Mouse (Mus musculus) forebrain, postnatal 0 days (tissue): ENCODE measurements around the gene Rnd2. TPM values are rescaled to one million over a fixed set of nuclear protein-coding genes. Genes with fewer than 3 reads are reported as not detected.

Experiments used
- ATAC-seq: fragments of 200-750 bp; cut with Nextera tagmentation; 2 replicates; pipeline ENCODE4 v1.8.0; 2017; ENCODE audit warnings: mild to moderate bottlenecking, moderate library complexity
- DNase-seq: peaks from one replicate; pipeline ENCODE4 v3.0.0-alpha.2; 2015
- H3K27ac ChIP-seq: fragments of 300-500 bp; sonication (generic); 2 replicates; pipeline ENCODE4 v1.5.1; 2014; ENCODE audit warnings: low read depth, mild to moderate bottlenecking, antibody characterized with exemption, low read length, moderate library complexity, mixed read lengths
- H3K27me3 ChIP-seq: fragments of 300-500 bp; sonication (generic); 2 replicates; pipeline ENCODE4 v1.6.1; 2014; ENCODE audit warnings: mild to moderate bottlenecking, low read length, mixed read lengths; ENCODE audit not compliant: insufficient read depth
- H3K36me3 ChIP-seq: fragments of 300-500 bp; sonication (generic); 2 replicates; pipeline ENCODE4 v1.6.1; 2014; ENCODE audit warnings: mild to moderate bottlenecking, moderate library complexity; ENCODE audit not compliant: insufficient read depth
- H3K4me1 ChIP-seq: fragments of 300-500 bp; sonication (generic); 2 replicates; pipeline ENCODE4 v1.6.1; 2014; ENCODE audit warnings: antibody characterized with exemption; ENCODE audit not compliant: insufficient read depth
- H3K4me2 ChIP-seq: fragments of 300-500 bp; sonication (generic); 2 replicates; pipeline ENCODE4 v1.6.1; 2014; ENCODE audit warnings: low read depth, mild to moderate bottlenecking, moderate library complexity
- H3K4me3 ChIP-seq: fragments of 300-500 bp; sonication (generic); 2 replicates; pipeline ENCODE4 v1.5.1; 2014; ENCODE audit warnings: low read depth, low read length, mixed read lengths
- H3K9ac ChIP-seq: fragments of 300-500 bp; sonication (generic); 2 replicates; pipeline ENCODE4 v1.6.1; 2014; ENCODE audit warnings: mild to moderate bottlenecking
- H3K9me3 ChIP-seq: fragments of 300-500 bp; sonication (generic); 2 replicates; pipeline ENCODE4 v1.6.1; 2016; ENCODE audit warnings: low read length
- CTCF ChIP-seq: sonication (generic); IDR thresholded peaks from 2 replicates; pipeline ENCODE4 v1.5.1; 2016; ENCODE audit warnings: antibody characterized with exemption, control low read depth, low read depth
- WGBS: fragments of 180-500 bp; shearing (Covaris S2); extraction: QIAGEN DNeasy Blood & Tissue Kit; methylation state at CpG from one replicate; pipeline ENCODE4 v1.1.7; 2014; 5-methylcytosine and 5-hydroxymethylcytosine counted together
- polyA plus RNA-seq: library from polyadenylated mRNA; unstranded; fragments of >200 nt; fragmentation: Nextera tagmentation; extraction: Ambion mirVana; gene quantifications from 2 replicates; pipeline ENCODE4 v1.2.1, GENCODE M21; 2015
- total RNA-seq: library from RNA; depleted of rRNA; stranded (reverse); fragments of >200 nt; gene quantifications from 2 replicates; pipeline ENCODE4 v1.2.3, GENCODE M21; 2014; rRNA removed

Rnd2 gene
- total RNA-seq, result 61.9 and 71.4 TPM in 2 replicates
- 88.1 and 96.6 TPM in 2 replicates for polyA plus RNA-seq

DNA sequence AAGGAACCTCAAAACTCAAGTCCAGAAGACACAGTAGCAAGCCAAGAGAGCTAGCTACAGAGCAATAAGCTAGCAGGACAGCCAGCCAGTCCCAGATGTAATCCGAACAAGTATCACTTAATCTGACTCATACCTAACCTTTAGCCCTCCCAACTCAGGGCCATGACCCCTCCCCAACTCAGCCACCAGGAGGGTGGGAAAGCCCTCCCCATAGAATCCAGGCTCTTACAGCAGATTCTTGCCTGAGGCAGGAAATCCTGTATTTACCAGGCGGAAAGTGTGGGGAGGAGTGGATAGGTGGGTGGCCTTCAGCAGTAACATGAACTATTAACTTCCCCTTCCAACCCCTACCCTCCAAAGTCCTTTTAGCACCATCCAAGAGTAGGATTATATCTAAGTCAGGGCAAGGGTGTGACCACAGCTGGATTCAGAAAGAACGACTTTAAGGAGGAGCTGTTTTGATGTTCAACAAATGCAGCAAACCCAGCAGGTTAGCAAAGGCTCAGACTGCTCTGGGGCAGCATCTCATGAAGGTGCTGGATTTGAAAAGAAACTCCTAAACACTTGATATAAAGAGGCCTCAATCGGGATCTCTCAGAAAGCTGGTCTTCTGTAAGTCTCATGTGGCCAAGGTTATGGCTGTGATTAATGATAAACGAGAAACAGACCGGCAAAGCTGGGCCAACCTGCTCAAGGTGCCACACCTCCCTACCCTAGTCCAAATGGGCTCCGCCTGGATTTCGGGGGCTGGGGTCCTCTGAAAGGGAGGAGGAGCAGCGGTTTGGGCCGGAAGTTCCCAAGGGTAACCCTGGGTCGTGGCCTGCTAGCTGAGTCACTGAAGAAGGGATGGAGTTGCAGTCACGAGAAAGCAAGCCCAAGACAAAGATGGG lies at the start of gene Rnd2:
Rnd2 (plus strand) TSS at position 789 of the 890 bp plus-strand sequence.
- no peaks in the 10 kb centered on the region for H3K9me3 ChIP-seq
- no peaks in the 10 kb centered on the region for H3K27me3 ChIP-seq
- H3K4me1 ChIP-seq, result peaks cover 14% of the 10 kb centered on the region
- peaks cover 30% of the 10 kb centered on the region for H3K36me3 ChIP-seq
- H3K27ac ChIP-seq, result peak within 1 kb of the TSS; percentile 78
- ATAC-seq (no peak), DNase-seq (no peak)
- no peak for TF ChIP-seq CTCF
- 17% methylated on average over 12 of the region's 12 CpGs for WGBS
- H3K4me3 ChIP-seq, result peak within 1 kb of the TSS; percentile 78
- H3K4me2 ChIP-seq, result peak within 1 kb of the TSS; percentile 85
- peak within 1 kb of the TSS; percentile 70 for H3K9ac ChIP-seq

DNA sequence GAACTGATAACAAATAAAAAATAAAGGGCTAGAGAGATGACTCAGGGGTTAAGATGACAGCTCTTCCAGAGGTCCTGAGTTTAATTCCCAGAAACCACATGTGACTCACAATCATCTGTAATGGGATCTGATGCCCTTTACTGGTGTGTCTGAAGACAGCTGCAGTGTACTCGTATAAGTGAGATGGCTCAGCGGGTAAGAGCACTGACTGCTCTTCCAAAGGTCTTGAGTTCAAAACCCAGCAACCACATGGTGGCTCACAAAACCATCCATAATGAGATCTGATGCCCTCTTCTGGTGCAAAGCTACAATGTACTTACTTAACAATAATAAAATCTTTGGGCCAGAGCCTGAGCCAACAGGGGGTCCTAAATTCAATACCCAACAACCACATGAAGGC lies 49.5 kb upstream of the Rnd2 start:
- no peak overlapping the region for H3K4me3 ChIP-seq
- DNase-seq, result no peak
- WGBS, result 89% methylated on average over 2 of the region's 2 CpGs
- TF ChIP-seq CTCF, result peak; percentile 34
- H3K4me2 ChIP-seq, result no peak overlapping the region
- peaks cover 29% of the 10 kb centered on the region for H3K36me3 ChIP-seq
- no peaks in the 10 kb centered on the region for H3K9me3 ChIP-seq
- no peaks in the 10 kb centered on the region for H3K27me3 ChIP-seq
- ATAC-seq, result no peak
- peaks cover 4% of the 10 kb centered on the region for H3K4me1 ChIP-seq
- no peak overlapping the region for H3K27ac ChIP-seq
- H3K9ac ChIP-seq, result no peak overlapping the region

DNA sequence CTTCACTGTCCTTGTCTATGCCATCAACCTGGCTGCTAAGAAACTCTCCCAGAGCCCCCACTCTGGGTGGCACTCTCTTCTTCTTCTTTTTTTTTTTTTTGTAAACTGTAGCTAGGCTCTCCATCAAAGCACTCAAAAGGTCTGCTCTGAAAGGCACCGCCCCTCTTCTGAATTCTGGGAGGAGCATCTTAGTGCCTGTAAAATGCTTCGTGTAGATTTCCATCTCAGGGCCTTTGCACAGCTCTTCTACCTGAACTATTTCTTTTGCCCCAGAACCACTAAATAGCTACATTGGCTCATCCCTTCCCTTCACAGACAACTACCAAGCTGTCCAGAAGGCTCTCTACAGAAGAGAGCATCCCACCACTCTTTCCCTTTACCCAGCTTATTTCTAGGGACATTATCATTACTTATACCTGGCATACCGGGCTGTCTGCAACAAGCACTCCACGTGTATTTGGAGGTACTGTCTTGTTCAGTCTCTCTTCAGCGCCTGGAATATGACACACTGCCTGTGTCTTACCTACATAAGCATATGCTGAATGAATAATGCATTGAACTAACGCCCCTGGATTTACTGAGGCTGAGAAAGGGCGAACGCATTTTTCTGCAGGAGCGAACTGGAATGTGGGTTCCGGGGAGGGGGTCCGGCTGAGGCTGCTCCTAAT lies 48.2 kb upstream of the Rnd2 start:
- Histone ChIP-seq H3K27me3 (no peaks in the 10 kb centered on the region), H3K9me3 (no peaks in the 10 kb centered on the region), H3K4me2 (peak overlapping the region; percentile 72), H3K36me3 (peaks cover 18% of the 10 kb centered on the region), H3K9ac (peak overlapping the region; percentile 73), H3K4me3 (peak overlapping the region; percentile 63), H3K4me1 (peaks cover 4% of the 10 kb centered on the region), H3K27ac (peak overlapping the region; percentile 81)
- 2% methylated on average over 11 of the region's 11 CpGs for WGBS
- TF ChIP-seq CTCF, result no peak
- DNase-seq (no peak), ATAC-seq (peak; percentile 57)

DNA sequence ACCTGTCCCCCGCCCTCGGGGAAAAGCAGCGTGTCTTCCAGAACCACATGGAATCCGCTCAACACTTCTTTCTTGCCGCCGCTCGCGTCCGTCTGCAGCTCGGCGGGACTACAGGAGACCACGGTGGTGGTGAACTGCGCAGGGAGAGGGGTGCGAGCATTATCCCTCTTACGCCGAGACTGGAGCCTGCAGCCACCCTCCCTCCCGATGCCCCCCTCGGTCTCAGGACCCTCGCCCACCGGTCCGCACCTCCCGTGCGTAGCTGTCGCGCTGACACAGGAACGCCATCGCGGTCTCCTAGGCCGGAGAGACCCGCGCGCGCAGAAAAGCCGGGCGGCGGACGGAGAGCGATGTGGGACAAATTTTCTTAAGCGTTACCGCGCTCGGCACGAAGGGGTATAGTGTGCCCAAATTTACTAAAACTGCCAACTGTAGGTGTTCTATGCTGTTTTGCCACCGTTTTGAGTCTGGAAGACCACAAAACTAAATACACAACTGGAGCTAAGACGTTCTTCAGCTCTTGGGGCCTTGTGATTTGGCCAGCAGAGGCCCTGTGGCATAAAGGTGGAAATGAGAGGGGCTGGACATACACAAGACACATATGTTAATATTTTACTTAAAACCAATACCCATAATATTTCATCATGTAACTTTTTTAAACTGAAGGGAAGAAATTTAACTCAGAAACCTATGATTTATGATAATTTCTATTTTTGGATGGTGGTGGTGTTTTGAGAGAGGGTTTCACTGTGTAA lies 47.5 kb upstream of the Rnd2 start, which contains the start of gene Aarsd1:
Aarsd1 (minus strand) TSS at position 515 of the 755 bp plus-strand sequence.
- Histone ChIP-seq H3K9ac (peak within 1 kb of the TSS; percentile 73), H3K36me3 (peaks cover 11% of the 10 kb centered on the region), H3K4me3 (peak within 1 kb of the TSS; percentile 63), H3K4me1 (peaks cover 4% of the 10 kb centered on the region), H3K4me2 (peak within 1 kb of the TSS; percentile 72), H3K27me3 (no peaks in the 10 kb centered on the region), H3K27ac (peak within 1 kb of the TSS; percentile 81), H3K9me3 (no peaks in the 10 kb centered on the region)
- peak; percentile 93 for DNase-seq
- WGBS, result under 1% methylated on average over 45 of the region's 45 CpGs
- peak; percentile 92 for ATAC-seq
- TF ChIP-seq CTCF, result no peak

DNA sequence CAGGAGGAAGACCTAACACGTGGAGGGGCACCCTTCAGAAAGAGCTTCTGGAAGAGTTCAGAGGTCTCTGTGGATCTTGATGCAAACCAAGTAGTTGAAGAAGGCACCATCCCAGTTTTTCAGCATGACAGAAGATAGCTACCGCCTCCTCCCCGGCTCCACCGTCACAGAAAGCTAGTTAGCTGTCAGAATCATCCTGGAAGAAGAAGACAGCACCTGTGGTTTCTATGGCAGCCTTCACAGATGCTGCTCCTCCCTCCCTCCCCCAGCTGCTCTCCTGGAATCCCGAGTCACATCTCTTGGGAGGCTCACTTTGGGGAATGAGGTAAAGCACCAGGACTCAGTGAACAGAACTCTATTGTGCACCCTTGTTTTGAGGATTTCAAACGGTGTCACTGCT lies 45.8 kb upstream of the Rnd2 start:
- peak; percentile 32; the same call in 1 of the 2 replicates for ATAC-seq
- H3K9me3 ChIP-seq, result no peaks in the 10 kb centered on the region
- H3K4me2 ChIP-seq, result no peak overlapping the region
- no peak overlapping the region for H3K4me3 ChIP-seq
- TF ChIP-seq CTCF, result no peak
- no peaks in the 10 kb centered on the region for H3K36me3 ChIP-seq
- H3K27me3 ChIP-seq, result no peaks in the 10 kb centered on the region
- H3K9ac ChIP-seq, result no peak overlapping the region
- DNase-seq, result peak; percentile 16
- peaks cover 4% of the 10 kb centered on the region for H3K4me1 ChIP-seq
- no peak overlapping the region for H3K27ac ChIP-seq
- WGBS, result 57% methylated on average over 6 of the region's 6 CpGs

DNA sequence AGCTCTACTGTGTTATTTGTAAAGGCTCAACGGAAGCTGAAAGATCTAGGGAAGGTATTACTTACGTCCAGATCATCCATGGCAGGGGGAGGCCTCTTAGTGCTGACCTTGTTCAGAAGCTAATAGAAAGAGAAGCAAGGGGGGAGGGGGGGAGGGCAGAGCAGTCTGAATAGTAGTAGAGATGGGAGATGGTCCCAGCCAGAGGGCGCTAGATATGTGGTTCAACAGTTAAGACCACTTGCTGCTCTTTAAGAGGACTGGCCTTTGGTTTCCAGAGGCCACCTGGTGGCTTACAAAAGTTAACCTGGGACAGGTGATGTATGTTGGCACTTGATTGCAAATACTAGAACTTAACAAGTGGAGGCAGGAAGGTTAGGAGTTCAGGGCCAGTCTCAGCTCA lies 45.2 kb upstream of the Rnd2 start:
- ATAC-seq (no peak), DNase-seq (no peak)
- no peak overlapping the region for H3K9ac ChIP-seq
- no peaks in the 10 kb centered on the region for H3K27me3 ChIP-seq
- TF ChIP-seq CTCF, result peak; percentile 23; the same call in 1 of the 2 replicates
- WGBS, result 24% methylated on average over 3 of the region's 3 CpGs
- no peaks in the 10 kb centered on the region for H3K9me3 ChIP-seq
- H3K4me2 ChIP-seq, result no peak overlapping the region
- no peak overlapping the region for H3K27ac ChIP-seq
- H3K4me1 ChIP-seq, result peaks cover 4% of the 10 kb centered on the region
- no peak overlapping the region for H3K4me3 ChIP-seq
- H3K36me3 ChIP-seq, result no peaks in the 10 kb centered on the region
